Mouse (Mus musculus) yolk sac, embryonic 10.5 days (tissue): ENCODE results near the gene Vps16.
A peak's percentile ranks its signal among the peaks of the same experiment; 100 is the strongest.

ENCODE experiments used
- DNase-seq: peaks from one replicate; pipeline ENCODE4 v3.0.0-alpha.2; 2017; ENCODE audit warnings: low spot score

Gene Vps16

DNA sequence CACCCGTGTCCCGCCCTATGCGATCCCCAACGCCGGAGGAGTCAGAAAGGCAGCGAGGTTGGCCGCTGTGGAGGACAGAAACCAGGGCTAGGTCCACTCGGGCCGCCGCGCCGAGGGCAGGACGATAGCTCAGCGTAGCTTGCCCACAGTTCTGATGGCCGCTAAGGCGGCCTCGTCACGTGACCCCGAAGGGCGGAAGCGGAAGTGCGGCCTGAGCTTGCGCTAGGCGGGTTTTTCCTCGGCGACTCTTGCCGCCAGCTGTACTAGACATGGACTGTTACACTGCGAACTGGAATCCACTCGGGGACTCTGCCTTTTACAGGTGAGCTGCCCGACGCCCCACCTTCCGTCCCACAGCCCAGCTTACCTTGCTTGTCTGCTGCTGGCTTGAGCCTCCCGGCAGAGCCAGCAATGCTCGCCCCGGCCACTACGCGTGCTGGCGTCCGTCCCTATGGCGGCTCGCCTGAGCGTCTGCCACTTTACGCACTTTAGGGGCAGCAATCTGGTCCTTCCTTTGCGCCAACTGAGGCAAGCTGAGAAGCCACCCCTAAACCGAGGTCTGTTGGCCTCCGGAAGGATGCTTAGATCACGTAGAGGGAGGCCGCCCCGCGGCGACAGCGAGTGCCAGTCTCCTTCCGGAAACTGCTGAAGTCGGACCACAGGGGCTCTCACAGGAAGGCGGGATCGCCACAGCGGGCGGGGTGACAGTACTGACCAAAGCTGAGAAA is at the start of gene Vps16, which contains the start of gene Pced1a:
Vps16 (plus strand) TSS at position 214 of the 728 bp plus-strand sequence.
Pced1a (minus strand) TSS at position 576 of the 728 bp plus-strand sequence.
- DNase-seq: peak; percentile 93

DNA sequence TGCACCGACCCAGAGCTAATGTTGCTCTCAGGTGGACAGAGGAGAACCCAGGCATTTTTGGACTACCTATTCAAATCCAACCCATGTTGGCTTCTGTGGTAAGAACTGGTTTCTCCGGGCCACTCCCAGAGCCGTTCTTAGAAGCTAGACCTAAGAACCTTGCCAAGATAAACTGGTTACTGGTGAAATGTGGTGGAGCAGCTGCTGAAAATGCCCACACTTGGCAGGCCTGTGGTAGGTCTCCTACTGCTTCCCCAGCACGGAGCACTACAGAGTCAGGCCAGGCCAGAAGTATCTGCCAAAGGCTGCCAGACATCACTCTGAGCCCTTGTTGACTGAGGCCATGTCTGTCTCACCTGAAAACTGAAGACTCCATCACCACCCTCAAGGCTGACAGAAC is 49.2 kb upstream of the Vps16 start:
- DNase-seq: no peak

DNA sequence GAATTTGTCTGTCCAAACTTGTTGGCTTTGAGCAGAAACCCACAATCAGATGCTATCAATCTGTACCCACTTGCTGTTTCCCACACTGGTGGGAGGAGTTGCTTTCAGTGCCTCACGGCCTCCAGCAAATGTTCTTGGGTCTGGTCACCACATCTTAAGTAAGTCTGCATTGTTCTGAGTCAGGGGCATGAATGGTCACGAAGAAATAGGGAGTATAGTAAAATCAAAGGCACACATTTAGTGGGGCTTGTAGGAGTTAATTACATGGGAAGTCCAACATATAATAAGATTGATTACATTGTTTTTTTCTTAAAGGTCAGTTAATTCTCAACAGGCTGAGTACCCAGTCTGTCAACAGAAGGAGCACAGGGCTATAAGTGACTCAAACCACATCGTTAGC is 40.9 kb upstream of the Vps16 start:
- no peak for DNase-seq

DNA sequence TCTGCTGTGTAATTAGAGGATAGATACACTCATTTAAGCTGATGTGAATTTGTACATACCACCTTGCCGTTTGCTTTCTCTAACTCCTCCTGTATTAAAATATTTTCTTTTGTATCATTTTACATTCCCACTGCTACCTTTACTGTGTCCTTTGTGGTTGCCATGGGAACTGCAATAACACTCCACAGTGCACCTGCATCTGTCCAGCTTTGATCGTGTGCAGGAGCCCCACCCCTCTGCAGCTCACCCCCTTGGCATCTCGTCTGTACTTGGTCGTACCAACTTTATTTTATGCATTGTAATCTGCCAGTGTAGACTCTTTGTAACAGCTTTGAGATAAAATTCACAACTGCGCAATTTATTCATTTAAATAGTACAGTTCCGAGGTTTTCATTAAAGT is 40.2 kb upstream of the Vps16 start:
- DNase-seq: no peak

DNA sequence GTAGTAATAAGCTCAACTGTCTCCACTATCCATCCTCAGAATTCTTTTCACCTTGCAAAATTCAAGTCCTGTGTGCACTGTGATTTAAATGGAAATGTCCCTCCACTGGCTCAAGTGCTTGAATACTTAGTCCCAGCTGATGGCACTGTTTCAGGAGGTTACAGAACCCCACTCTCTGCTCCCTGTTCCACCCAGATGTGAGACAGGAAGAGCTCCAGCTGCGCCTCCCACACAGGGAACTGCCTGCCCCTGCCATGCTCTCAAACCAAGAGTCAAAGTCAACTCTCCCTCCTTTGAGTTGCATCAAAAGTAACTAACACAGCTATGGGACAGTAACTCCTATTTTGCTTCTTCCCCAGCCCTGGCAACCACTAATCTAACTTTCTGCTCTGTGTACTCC is 37.9 kb upstream of the Vps16 start:
- DNase-seq: no peak

- DNase-seq: no peak
These were observed 35.3 kb upstream of the Vps16 start for GRCm38 (mm10) chr2:130388796-130389195.

DNA sequence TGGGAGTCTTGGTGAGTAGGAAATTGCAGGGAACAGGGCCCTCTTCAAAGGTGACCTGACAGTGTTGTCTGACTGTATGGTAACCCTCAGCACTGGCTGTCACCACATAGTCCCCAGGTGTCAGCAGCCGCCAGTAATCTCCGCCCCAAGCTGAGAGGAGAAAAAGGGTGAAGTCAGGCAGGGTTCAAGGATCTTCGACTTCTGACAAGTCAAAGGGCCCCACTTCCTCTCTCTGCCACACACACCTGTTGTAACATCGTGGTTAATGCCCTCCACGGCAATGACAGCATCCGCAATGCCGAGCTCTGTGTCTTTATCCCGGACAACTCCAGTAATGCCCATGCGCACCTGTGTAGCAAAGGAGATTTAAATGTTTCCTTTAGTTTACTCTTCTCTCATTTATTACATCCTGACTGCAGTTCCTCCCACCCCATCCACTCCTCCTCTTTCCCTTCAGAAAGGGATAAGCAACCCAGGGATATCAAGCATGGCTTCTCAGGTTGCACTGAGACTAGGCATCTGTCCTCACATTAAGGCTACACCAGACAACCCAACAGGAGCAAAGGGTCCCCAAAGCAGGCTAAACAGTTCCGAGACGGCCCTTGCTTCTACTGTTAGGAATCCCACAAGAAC is 33.0 kb upstream of the Vps16 start:
- DNase-seq: no peak

DNA sequence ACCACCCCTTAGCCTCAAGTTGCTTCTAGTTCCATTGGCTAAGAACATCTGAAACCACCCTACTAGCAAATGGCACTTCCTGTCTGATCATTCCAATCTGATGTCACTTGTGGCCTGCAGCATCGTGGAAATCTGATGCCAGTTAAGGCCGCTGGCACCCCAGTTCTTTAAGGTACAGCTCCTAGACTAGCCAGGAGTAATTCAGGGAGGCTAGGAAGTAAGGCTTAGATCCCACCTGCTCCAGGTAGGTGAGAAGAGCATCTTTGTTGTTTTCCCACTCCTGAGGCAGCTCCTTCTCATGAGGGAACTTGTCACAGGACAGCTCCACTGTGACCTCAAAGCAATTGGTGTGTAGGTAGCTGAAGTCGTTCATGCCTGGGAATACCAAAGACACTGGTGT is 31.3 kb upstream of the Vps16 start:
- no peak for DNase-seq

DNA sequence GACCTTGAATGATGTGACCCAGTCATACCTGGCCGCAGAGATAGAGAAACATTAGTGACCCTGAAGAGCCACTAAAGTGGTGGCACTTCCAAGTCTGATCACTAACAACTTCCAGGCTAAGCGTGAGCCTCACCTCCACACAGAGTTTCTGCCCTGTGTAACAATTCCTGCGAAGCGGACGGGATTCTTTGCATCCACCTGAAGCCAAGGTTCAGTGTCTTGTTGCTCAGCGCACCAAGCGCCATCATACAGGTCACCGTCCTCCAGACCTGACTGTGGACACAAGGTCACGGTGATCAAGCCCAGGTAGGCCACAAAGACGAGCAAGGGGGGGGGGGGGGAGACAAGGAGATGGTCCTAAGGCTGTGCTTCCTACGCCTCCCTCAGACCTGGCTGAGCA is 28.4 kb upstream of the Vps16 start:
- DNase-seq: no peak

DNA sequence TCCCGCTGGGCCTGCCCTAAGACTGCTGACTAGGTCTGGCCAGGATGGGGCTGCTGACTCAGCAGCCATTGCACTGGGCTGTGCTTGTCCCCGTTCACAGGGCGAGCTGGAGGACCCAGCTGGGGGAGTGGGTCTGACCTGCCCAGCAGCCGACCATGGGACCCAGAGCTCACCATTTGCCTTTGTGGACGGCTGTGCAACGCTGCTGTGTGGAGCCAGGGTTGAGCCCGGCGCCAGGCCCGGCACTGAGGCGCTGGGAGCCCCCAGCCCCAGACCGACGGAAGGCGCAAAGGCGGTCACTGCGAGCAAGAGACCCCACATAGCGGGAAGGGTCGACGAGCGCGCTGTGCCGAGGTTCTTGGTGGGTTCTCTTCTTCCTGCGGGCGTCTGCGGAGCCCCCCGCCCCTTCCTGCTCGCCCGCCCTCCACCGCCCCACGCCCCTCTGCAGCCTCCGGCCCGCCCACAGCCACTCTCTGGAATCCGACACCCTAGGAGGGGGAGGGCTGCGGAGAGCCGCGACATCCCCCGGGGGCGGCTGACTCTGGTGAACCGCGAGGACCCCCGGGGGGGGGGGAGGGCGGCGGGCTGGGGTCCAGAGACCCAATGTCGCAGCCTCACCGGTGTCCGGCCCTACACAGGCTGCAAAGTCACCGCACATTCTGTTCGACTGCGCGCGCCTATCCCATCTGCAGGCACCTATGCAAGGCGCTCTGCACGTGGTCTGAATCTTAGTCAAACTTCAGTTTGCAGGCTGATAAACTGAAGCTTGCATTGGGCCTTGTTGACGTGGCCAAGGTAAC is 26.8 kb upstream of the Vps16 start, which contains the start of gene Cpxm1:
Cpxm1 (minus strand) TSS at position 389 of the 800 bp plus-strand sequence.
- peak; percentile 82 for DNase-seq

DNA sequence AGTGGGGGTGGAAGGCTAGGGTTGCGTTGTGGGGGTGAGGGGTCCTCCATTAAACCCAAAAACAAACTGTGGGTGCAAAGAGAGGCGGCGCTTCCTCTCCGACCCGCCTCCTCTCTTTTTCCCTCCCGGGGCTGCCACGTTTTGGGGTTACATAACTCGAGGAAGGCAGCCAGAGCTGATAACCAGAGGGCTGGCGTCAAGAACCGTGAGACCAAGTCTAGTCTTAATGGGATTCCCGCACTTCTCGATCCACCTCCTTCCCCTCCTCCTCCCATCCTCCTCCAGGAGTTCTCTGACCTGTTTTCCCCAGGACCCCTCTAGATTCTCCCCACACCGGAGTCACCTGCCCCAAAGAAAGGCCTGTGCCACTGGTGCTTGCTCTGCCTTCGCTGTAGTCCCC is 26.0 kb upstream of the Vps16 start:
- DNase-seq: no peak

DNA sequence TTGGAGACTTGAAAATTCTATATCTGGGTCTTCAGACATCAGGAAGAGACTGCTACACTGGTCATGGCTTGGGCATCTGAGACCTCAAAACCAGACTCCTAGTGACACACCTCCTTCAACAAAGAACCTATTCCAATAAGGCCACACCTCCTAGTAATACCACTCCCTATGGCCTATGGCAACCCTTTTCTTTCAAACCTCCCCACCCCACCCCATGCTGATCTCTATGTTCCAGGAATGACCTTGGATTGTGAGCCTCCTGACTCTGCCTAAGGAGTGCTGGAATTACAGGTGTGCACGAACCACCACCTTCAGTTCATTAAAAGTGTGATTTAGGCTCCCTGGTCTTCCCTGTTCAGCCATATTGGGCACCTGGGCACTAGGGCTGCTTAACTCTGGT is 24.1 kb upstream of the Vps16 start:
- DNase-seq: no peak

- DNase-seq: no peak
These were observed 22.2 kb upstream of the Vps16 start for GRCm38 (mm10) chr2:130401891-130402290.

DNA sequence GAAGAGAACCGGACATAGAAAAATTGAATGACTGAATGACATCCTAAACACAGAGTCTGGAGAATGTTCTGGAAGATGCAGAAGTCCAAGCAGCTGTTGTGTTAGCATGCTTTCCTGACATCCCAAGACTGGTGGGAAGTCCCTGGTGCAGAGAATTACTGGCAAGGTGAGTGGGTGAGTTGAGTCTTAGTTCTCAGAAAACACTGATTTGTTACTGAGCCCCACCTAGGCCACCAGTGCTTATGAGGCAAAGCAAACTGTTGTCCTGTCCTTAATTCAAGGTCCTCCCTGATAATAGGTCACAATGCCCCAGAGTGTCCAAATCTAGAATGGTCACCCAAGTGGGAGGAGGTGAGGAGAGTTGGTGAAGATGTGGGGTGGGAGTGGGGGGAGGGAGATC is 19.2 kb upstream of the Vps16 start, which contains the start of the genes Gm28372 and 1700020A23Rik:
Gm28372 (plus strand) TSS at position 301 of the 400 bp plus-strand sequence.
1700020A23Rik (plus strand) TSS at position 321 of the 400 bp plus-strand sequence.
- no peak for DNase-seq

DNA sequence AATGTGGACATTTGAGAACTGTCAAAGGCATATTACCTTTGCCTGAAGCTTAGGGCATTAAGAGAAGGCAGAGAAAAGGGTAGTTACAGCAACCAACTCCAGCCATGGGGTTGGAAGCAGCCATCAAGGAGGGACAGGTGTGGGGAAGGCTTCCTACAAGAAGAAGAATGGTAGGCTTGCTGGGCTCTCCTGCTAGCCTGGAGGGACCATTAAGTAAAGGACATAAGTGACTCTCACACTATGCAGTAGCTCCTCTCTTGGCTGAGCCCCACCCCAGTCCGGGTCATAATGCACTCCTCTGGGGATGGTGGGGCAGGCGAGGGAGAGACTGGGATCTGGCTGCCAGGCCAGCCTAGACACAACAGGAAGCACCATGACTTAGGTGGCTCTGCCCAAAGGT is 18.0 kb upstream of the Vps16 start, which contains the start of gene Tmem239:
Tmem239 (plus strand) TSS at position 301 of the 400 bp plus-strand sequence.
- no peak for DNase-seq

- DNase-seq: no peak
These were observed 15.9 kb upstream of the Vps16 start for GRCm38 (mm10) chr2:130408194-130408593.

- peak; percentile 60 for DNase-seq
These were observed 12.3 kb upstream of the Vps16 start for GRCm38 (mm10) chr2:130411558-130412495.

- no peak for DNase-seq
These were observed 11.4 kb upstream of the Vps16 start for GRCm38 (mm10) chr2:130412775-130413174.

- no peak for DNase-seq
These were observed 9.9 kb upstream of the Vps16 start for GRCm38 (mm10) chr2:130414094-130414856.

DNA sequence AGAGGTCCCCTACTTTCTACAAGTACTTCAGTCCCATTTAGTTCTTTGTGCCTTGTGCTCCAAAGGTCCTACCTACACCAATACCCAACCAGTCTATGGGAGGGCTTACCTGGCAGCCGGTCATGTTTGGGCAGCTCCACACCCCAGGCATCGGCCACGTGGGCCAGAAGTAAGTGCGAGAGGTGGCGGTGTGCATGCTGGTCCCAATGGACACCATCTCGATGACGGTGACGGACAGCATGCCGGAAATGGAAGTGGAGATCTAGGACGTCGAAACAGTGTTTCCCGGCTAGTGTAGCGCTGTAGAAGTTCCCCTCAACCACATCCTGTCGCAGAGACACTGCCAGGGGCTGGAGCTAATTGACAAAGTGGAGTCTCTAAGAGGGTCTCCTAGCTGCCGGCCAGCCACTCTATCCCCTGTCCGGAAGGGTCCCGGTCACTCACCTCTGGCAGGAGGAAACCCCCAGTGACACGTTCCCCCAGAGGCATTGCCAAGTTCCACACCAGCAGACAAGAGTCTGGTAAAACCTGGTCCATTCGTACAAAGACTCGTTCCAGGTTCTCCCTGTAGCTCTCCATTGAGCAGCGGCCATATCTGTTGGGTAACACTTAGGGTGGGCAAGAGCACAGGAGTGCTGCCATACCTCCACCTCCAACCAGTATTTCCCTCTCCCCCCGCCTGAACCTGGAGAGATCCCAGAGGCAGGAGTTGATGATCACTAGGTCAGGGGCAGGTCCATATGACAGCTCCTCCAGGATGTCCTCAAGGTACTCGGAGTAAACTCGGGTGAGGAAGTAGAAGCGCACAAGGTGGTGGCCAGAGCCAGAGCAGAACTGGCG is 2.1 kb upstream of the Vps16 start:
- no peak for DNase-seq
